12 mouse cellular contexts compared by ENCODE assay signal in genomic region chr19:41290952-41291619, GRCm38 (mm10). TPM values are rescaled to one million over a fixed set of nuclear protein-coding genes. Genes with fewer than 3 reads are reported as not detected.
A peak's percentile ranks its signal among the peaks of the same experiment; 100 is the strongest.
DNase-seq lines count a peak whose midpoint lies in the region; ATAC-seq and TF ChIP-seq lines count a peak whose summit lies in the region.
"Had no signal": no experiment of that assay in that cellular context is flagged by ENCODE, and none has a peak within 500 bp of the region (broad histone marks: within the 10 kb centered on the region; RNA-seq: fewer than 3 reads in every experiment).

No protein-coding gene starts in this region.

- no peak overlapping the region for H3K4me3 ChIP-seq in hindbrain, postnatal 0 days (ENCODE audit: low read length)
- no peak overlapping the region for H3K4me3 ChIP-seq in hindbrain, embryonic 16.5 days (ENCODE audit: low read length)
- no peak overlapping the region for H3K4me3 ChIP-seq in G1E (ENCODE audit: low read depth, low read length)
- no peak overlapping the region for H3K4me3 ChIP-seq in liver, postnatal 0 days (ENCODE audit: low read depth, low read length)
- no peak overlapping the region for H3K4me3 ChIP-seq in hindbrain, embryonic 10.5 days
- H3K4me3 ChIP-seq: forebrain, embryonic 13.5 days; neural tube, embryonic 13.5 days had no signal

- H3K4me1 ChIP-seq in hindbrain, postnatal 0 days (ENCODE audit: insufficient read depth, low read length), result no peaks in the 10 kb centered on the region
- no peaks in the 10 kb centered on the region for H3K4me1 ChIP-seq in hindbrain, embryonic 16.5 days (ENCODE audit: control insufficient read depth, insufficient read depth, low read depth, low read length)
- H3K4me1 ChIP-seq in G1E (ENCODE audit: insufficient read depth, low read depth, low read length), result peaks cover 20% of the 10 kb centered on the region
- no peaks in the 10 kb centered on the region for H3K4me1 ChIP-seq in liver, postnatal 0 days (ENCODE audit: insufficient read depth)
- peaks cover 9% of the 10 kb centered on the region for H3K4me1 ChIP-seq in hindbrain, embryonic 10.5 days (replicated peaks)
- H3K4me1 ChIP-seq: forebrain, embryonic 13.5 days; neural tube, embryonic 13.5 days had no signal

- 64% methylated on average over 5 of the region's 5 CpGs for WGBS in hindbrain, postnatal 0 days
- 72% methylated on average over 5 of the region's 5 CpGs for WGBS in hindbrain, embryonic 16.5 days
- 59% methylated on average over 5 of the region's 5 CpGs for WGBS in liver, postnatal 0 days (ENCODE audit: insufficient replicate concordance)
- 59% methylated on average over 5 of the region's 5 CpGs for WGBS in hindbrain, embryonic 10.5 days

- no peak for DNase-seq in hindbrain, postnatal 0 days (ENCODE audit: low spot score)
- DNase-seq in 416B (ENCODE audit: low read depth) (peak; percentile 61), G1E (ENCODE audit: low spot score) (peak; percentile 31)
- DNase-seq in liver, postnatal 0 days, result no peak
- DNase-seq in right cerebral cortex, adult 2 months (ENCODE audit: low spot score in 2 of 2), result no peak
- no peak for DNase-seq in layer of hippocampus, adult 9-10 months (ENCODE audit: low spot score)
- no peak for DNase-seq in hindbrain, embryonic 10.5 days (ENCODE audit: low spot score)
- DNase-seq: cerebellum, adult 9-11 months; lung, postnatal 14 days had no signal

- TF ChIP-seq EP300 in liver, postnatal 0 days (IDR thresholded peaks at IDR 0.05; ENCODE audit: low read depth), result no peak

- TF ChIP-seq CTCF in hindbrain, postnatal 0 days (IDR thresholded peaks at IDR 0.05; ENCODE audit: low read depth), result peak; percentile 71
- TF ChIP-seq CTCF in G1E (IDR thresholded peaks at IDR 0.05; ENCODE audit: low read depth, low read length), result peak; percentile 64
- TF ChIP-seq CTCF in liver, postnatal 0 days (IDR thresholded peaks at IDR 0.05; ENCODE audit: low read depth), result peak; percentile 76

- H3K27ac ChIP-seq in hindbrain, postnatal 0 days, result no peak overlapping the region
- H3K27ac ChIP-seq in hindbrain, embryonic 16.5 days (ENCODE audit: low read depth, low read length), result no peak overlapping the region
- no peak overlapping the region for H3K27ac ChIP-seq in liver, postnatal 0 days (ENCODE audit: low read depth)
- H3K27ac ChIP-seq in hindbrain, embryonic 10.5 days, result no peak overlapping the region
- H3K27ac ChIP-seq: forebrain, embryonic 13.5 days; neural tube, embryonic 13.5 days had no signal

- no peaks in the 10 kb centered on the region for H3K27me3 ChIP-seq in hindbrain, postnatal 0 days (ENCODE audit: insufficient read depth, low read length)
- H3K27me3 ChIP-seq in hindbrain, embryonic 16.5 days (replicated peaks; ENCODE audit: control insufficient read depth, insufficient read depth, low read length), result no peaks in the 10 kb centered on the region
- peaks cover 30% of the 10 kb centered on the region for H3K27me3 ChIP-seq in G1E (ENCODE audit: insufficient read depth, low read length)
- H3K27me3 ChIP-seq in liver, postnatal 0 days (ENCODE audit: insufficient read depth, low read length), result no peaks in the 10 kb centered on the region
- H3K27me3 ChIP-seq in hindbrain, embryonic 10.5 days (ENCODE audit: insufficient read depth, poor library complexity, severe bottlenecking), result no peaks in the 10 kb centered on the region
- H3K27me3 ChIP-seq: forebrain, embryonic 13.5 days; neural tube, embryonic 13.5 days had no signal

- H3K9ac ChIP-seq in hindbrain, postnatal 0 days (replicated peaks; ENCODE audit: low read length), result no peak overlapping the region
- H3K9ac ChIP-seq in hindbrain, embryonic 16.5 days (ENCODE audit: low read depth, low read length), result no peak overlapping the region
- H3K9ac ChIP-seq in liver, postnatal 0 days (replicated peaks), result no peak overlapping the region
- H3K9ac ChIP-seq: forebrain, embryonic 13.5 days; neural tube, embryonic 13.5 days had no signal

- no peaks in the 10 kb centered on the region for H3K36me3 ChIP-seq in hindbrain, postnatal 0 days (ENCODE audit: insufficient read depth, low read length)
- no peaks in the 10 kb centered on the region for H3K36me3 ChIP-seq in hindbrain, embryonic 16.5 days (ENCODE audit: control insufficient read depth, insufficient read depth, low read length)
- no peaks in the 10 kb centered on the region for H3K36me3 ChIP-seq in G1E (replicated peaks)
- H3K36me3 ChIP-seq in liver, postnatal 0 days (replicated peaks; ENCODE audit: insufficient read depth, low read length), result peaks cover 52% of the 10 kb centered on the region
- H3K36me3 ChIP-seq in hindbrain, embryonic 10.5 days, result no peaks in the 10 kb centered on the region
- H3K36me3 ChIP-seq: neural tube, embryonic 13.5 days had no signal

- ATAC-seq in hindbrain, postnatal 0 days, result no peak
- ATAC-seq in hindbrain, embryonic 16.5 days, result no peak
- no peak for ATAC-seq in G1E (ENCODE audit: extremely low read depth, insufficient number of reproducible peaks, low FRiP score, poor library complexity, severe bottlenecking)
- no peak for ATAC-seq in liver, postnatal 0 days
- ATAC-seq: forebrain, embryonic 13.5 days had no signal

- no peaks in the 10 kb centered on the region for H3K9me3 ChIP-seq in hindbrain, postnatal 0 days (ENCODE audit: low read length)
- no peaks in the 10 kb centered on the region for H3K9me3 ChIP-seq in hindbrain, embryonic 16.5 days (ENCODE audit: control insufficient read depth, low read length)
- no peaks in the 10 kb centered on the region for H3K9me3 ChIP-seq in G1E (replicated peaks)
- no peaks in the 10 kb centered on the region for H3K9me3 ChIP-seq in liver, postnatal 0 days (ENCODE audit: low read length)
- H3K9me3 ChIP-seq in hindbrain, embryonic 10.5 days, result no peaks in the 10 kb centered on the region
- H3K9me3 ChIP-seq: forebrain, embryonic 13.5 days; neural tube, embryonic 13.5 days had no signal

- H3K4me2 ChIP-seq in hindbrain, postnatal 0 days (ENCODE audit: low read depth, low read length), result no peak overlapping the region
- no peak overlapping the region for H3K4me2 ChIP-seq in hindbrain, embryonic 16.5 days (ENCODE audit: low read length)
- H3K4me2 ChIP-seq in liver, postnatal 0 days (ENCODE audit: low read depth, low read length), result no peak overlapping the region
- H3K4me2 ChIP-seq: forebrain, embryonic 13.5 days; neural tube, embryonic 13.5 days had no signal

RNA-seq across cellular contexts. Expression of gene Tm9sf3, which starts 27.3 kb away (rescaled TPM):
- 99.0 and 108 TPM in 2 replicates for total RNA-seq in hindbrain, postnatal 0 days (2014; rRNA removed)
- polyA plus RNA-seq in hindbrain, postnatal 0 days (2015; fragmentation: Nextera tagmentation; extraction: Ambion mirVana), result 67.4 and 68.1 TPM in 2 replicates
- polyA plus RNA-seq in hindbrain, embryonic 16.5 days (2015; fragmentation: Nextera tagmentation; extraction: Ambion mirVana), result 80.3 and 89.3 TPM in 2 replicates
- total RNA-seq in G1E (2014; fragmentation: Nextera tagmentation) (107 and 118 TPM in 2 replicates), G1E (2017) (218 and 236 TPM in 2 replicates)
- 45.9 and 49.3 TPM in 2 replicates for polyA plus RNA-seq in G1E (2012)
- polyA plus RNA-seq in liver, postnatal 0 days (2015; fragmentation: Nextera tagmentation; extraction: Ambion mirVana), result 45.8 and 49.2 TPM in 2 replicates
- 74.8 and 98.1 TPM in 2 replicates for polyA plus RNA-seq in hindbrain, embryonic 10.5 days (2016; fragmentation: Nextera tagmentation; extraction: Ambion mirVana)

Comparison
In these comparisons a context has a peak if more than half of its experiments do, and no peak if none do; other contexts are left out.
1. DNase-seq: peak in 416B (single experiment) and G1E (single experiment); none in hindbrain, postnatal 0 days (single experiment), liver, postnatal 0 days (single experiment), right cerebral cortex, adult 2 months (0 of 2), layer of hippocampus, adult 9-10 months (single experiment) and hindbrain, embryonic 10.5 days (single experiment).
2. Peak in every context shown above with its lines, with median percentiles within 50 percentile points of each other: CTCF ChIP-seq.